Comparison of ENCODE assay signal across 8 mouse cellular contexts in genomic region chr13:99679430-99679829, GRCm38 (mm10).
DNase-seq lines count a peak whose midpoint lies in the region; ATAC-seq and TF ChIP-seq lines count a peak whose summit lies in the region.

No protein-coding gene starts in this region.

- WGBS in neural tube, embryonic 11.5 days: 55% methylated on average over 2 of the region's 2 CpGs
- 44% methylated on average over 2 of the region's 2 CpGs for WGBS in neural tube, embryonic 15.5 days
- 19% methylated on average over 2 of the region's 2 CpGs for WGBS in liver, adult 2 months

- H3K79me2 ChIP-seq in liver, adult 2 months (ENCODE audit: control insufficient read depth, insufficient read depth, low read length): no peaks in the 10 kb centered on the region

- TF ChIP-seq CTCF in liver, adult 2 months (IDR thresholded peaks at IDR 0.05; ENCODE audit: low read depth, low read length): no peak

- H3K9ac ChIP-seq in neural tube, embryonic 11.5 days (ENCODE audit: low read length): no peak overlapping the region
- no peak overlapping the region for H3K9ac ChIP-seq in neural tube, embryonic 15.5 days (replicated peaks)
- no peak overlapping the region for H3K9ac ChIP-seq in liver, adult 2 months (ENCODE audit: low read depth, low read length)

- DNase-seq in neural tube, embryonic 11.5 days (ENCODE audit: low spot score): peak; percentile 17
- DNase-seq in heart, adult 18-20 months: peak; percentile 36 to 57
- peak; percentile 11 for DNase-seq in liver, adult 2 months (ENCODE audit: extremely low read depth, low read depth, low spot score)
- peak; percentile 43 for DNase-seq in retina, postnatal 1 day
- no peak for DNase-seq in B cell, adult 2 months
- no peak for DNase-seq in left cerebral cortex, adult 18-20 months (ENCODE audit: low spot score in 2 of 2)
- no peak for DNase-seq in natural killer cell, adult 2 months (ENCODE audit: low spot score in 2 of 2)

- ATAC-seq in neural tube, embryonic 11.5 days (ENCODE audit: insufficient read depth, low FRiP score, low TSS enrichment): no peak
- ATAC-seq in neural tube, embryonic 15.5 days (ENCODE audit: low FRiP score): no peak

- TF ChIP-seq POLR2A in liver, adult 2 months (IDR thresholded peaks at IDR 0.05; ENCODE audit: extremely low read depth, insufficient read depth, low read length): no peak

- no peak overlapping the region for H3K4me2 ChIP-seq in neural tube, embryonic 11.5 days (ENCODE audit: low read depth)
- H3K4me2 ChIP-seq in neural tube, embryonic 15.5 days: no peak overlapping the region

- H3K4me1 ChIP-seq in neural tube, embryonic 11.5 days (ENCODE audit: control insufficient read depth, insufficient read depth, low read length): no peaks in the 10 kb centered on the region
- H3K4me1 ChIP-seq in neural tube, embryonic 15.5 days: no peaks in the 10 kb centered on the region
- H3K4me1 ChIP-seq in liver, adult 2 months (ENCODE audit: control insufficient read depth, insufficient read depth, low read length): no peaks in the 10 kb centered on the region

- no peaks in the 10 kb centered on the region for H3K9me3 ChIP-seq in neural tube, embryonic 11.5 days (ENCODE audit: control insufficient read depth, low read length)
- no peaks in the 10 kb centered on the region for H3K9me3 ChIP-seq in neural tube, embryonic 15.5 days (replicated peaks)

- H3K36me3 ChIP-seq in neural tube, embryonic 11.5 days (ENCODE audit: control insufficient read depth, insufficient read depth, low read length): no peaks in the 10 kb centered on the region
- H3K36me3 ChIP-seq in neural tube, embryonic 15.5 days: no peaks in the 10 kb centered on the region
- no peaks in the 10 kb centered on the region for H3K36me3 ChIP-seq in liver, adult 2 months (ENCODE audit: control insufficient read depth, insufficient read depth, low read length)

- H3K27ac ChIP-seq in neural tube, embryonic 11.5 days (ENCODE audit: low read depth, low read length): no peak overlapping the region
- H3K27ac ChIP-seq in neural tube, embryonic 15.5 days (replicated peaks): no peak overlapping the region
- H3K27ac ChIP-seq in liver, adult 2 months (replicated peaks; ENCODE audit: insufficient read depth, low read depth, low read length): no peak overlapping the region

- H3K4me3 ChIP-seq in neural tube, embryonic 11.5 days (ENCODE audit: low read depth, low read length): no peak overlapping the region
- no peak overlapping the region for H3K4me3 ChIP-seq in neural tube, embryonic 15.5 days (replicated peaks)
- no peak overlapping the region for H3K4me3 ChIP-seq in liver, adult 2 months (ENCODE audit: insufficient read depth, low read depth, low read length)

- no peaks in the 10 kb centered on the region for H3K27me3 ChIP-seq in neural tube, embryonic 11.5 days (ENCODE audit: control insufficient read depth, insufficient read depth, low read length)
- H3K27me3 ChIP-seq in neural tube, embryonic 15.5 days (replicated peaks): no peaks in the 10 kb centered on the region
- H3K27me3 ChIP-seq in liver, adult 2 months (ENCODE audit: control insufficient read depth, insufficient read depth, low read length): no peaks in the 10 kb centered on the region

Comparison
In these comparisons a context has a peak if more than half of its experiments do, and no peak if none do; other contexts are left out.
1. DNase-seq: peak in neural tube, embryonic 11.5 days (single experiment), heart, adult 18-20 months (2 of 2), liver, adult 2 months (single experiment) and retina, postnatal 1 day (single experiment); none in B cell, adult 2 months (0 of 2), left cerebral cortex, adult 18-20 months (0 of 2) and natural killer cell, adult 2 months (0 of 2).